Mouse (Mus musculus): ENCODE measurements at regions not wholly inside any gene's neighbourhood (a gene's known extent, or its start where the extent isn't known, plus 50 kb on each side); places are given as distances from the start of the nearest gene placed in this dataset.

DNA sequence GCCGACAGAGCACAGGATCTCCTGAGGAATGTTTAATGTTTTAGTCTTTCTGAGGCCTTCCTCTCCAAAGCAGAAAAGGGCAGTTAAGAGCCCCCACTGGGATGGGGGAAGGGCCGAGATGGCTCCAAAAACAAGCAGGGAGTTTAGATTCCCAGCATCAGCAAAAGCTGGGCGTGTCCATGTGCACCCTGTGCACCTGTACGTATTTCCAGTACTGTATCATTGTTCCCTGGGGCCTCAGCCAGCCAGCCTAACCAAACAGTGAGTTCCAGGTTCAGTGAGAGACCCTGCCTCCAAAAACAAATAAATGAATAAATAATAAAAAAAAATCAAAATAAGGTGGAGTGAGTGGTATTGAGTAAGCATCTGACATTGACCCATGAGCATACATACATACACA, 50.8 kb upstream of the Olfm1 start:
- no peak for DNase-seq (ENCODE audit: low spot score)

DNA sequence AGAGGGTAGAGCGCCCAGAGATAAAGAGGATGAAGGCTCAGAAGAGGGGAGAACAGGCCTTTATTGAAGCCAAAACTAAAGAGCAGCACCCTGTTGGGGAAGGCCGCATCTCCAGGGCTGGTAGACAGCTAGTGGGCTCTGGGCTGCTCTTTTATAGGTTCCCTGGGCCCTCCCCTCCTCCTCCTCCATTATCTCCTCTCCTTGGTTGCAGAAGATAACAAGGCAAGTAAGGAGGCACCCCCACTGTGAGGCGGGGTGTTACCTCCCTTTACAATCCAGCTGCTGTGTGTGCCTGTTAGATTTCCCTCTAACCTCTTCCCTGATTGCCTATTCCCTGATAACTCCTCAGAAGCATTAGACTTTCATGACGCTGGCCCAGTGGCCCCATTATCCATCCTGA, 51.2 kb upstream of the Olfm1 start:
- peak; percentile 36 for DNase-seq (ENCODE audit: low spot score)

DNA sequence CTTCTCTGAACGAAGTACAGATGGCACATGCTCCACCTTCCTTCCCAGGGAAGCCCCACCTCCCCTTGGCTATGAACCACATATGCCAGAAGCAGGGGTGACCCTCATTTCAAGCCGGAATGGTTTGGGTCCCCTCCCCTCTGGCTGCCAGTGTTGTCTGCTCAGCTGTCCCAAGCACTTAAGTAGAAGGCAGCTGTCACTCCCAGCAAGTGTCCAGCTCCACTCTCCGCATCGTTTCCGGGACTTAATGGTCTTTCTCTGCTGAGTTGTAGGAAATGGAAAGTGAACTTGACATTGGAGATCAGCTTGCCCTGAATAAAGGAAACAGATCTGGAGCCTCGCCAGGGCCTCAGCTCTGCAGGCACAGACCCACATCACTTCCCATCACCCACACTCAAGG, 53.9 kb upstream of the Fcnb start:
- no peak for DNase-seq (ENCODE audit: low spot score)

DNA sequence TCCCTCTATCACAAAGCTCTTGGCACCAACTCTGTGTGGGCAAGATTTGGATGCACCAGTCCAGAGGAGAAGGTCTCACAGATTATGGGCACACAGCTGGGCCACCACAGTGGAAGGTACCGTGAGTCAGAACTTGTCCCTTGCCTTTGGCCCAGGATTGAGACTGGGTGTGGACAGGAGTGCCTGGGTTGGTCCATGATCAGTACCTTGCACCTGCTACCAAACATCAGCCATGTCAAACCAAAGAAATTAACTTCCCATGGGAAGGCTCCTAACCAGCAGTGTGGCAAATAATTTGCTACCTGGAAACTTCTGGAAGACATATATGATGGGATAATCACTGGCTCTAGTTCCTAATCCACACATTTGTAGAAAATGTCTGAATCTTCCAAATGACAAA, 49.9 kb upstream of the Fcnb start:
- no peak for DNase-seq (ENCODE audit: low spot score)
